Mouse (Mus musculus) liver, embryonic 14.5 days (tissue): ENCODE measurements at regions not wholly inside any gene's neighbourhood (a gene's known extent, or its start where the extent isn't known, plus 50 kb on each side); places are given as distances from the start of the nearest gene placed in this dataset.
"Not testable (repeated sequence)": the region's sequence is repeated elsewhere in the genome, so short reads cannot be mapped to it uniquely, and the experiment has no call there.

Experiments
- ATAC-seq: fragments of 200-750 bp; cut with Nextera tagmentation; 2 replicates; pipeline ENCODE4 v1.8.0; 2017; ENCODE audit warnings: moderate number of reproducible peaks, mild to moderate bottlenecking, moderate library complexity; ENCODE audit not compliant: insufficient read depth
- DNase-seq, 3 experiments: peaks; one replicate each; pipeline ENCODE4 v3.0.0-alpha.2; 2012 to 2013; ENCODE audit warnings: low read depth in 3 of 3, low spot score in 3 of 3
- H3K27ac ChIP-seq: fragments of 300-500 bp; sonication (generic); 2 replicates; pipeline ENCODE4 v1.5.1; 2014; ENCODE audit warnings: moderate library complexity, mild to moderate bottlenecking, control low read depth, inconsistent platforms
- H3K27me3 ChIP-seq: fragments of 300-500 bp; sonication (generic); 2 replicates; pipeline ENCODE4 v1.6.1; 2014; ENCODE audit warnings: mild to moderate bottlenecking, low read length, moderate library complexity; ENCODE audit not compliant: control insufficient read depth, insufficient read depth
- H3K36me3 ChIP-seq: fragments of 300-500 bp; sonication (generic); replicated peaks from 2 replicates; pipeline ENCODE4 v1.6.1; 2014; ENCODE audit warnings: low read depth; ENCODE audit not compliant: control insufficient read depth, insufficient read depth
- H3K4me1 ChIP-seq, 2 experiments: fragments of 200-500 bp in 1 of 2; fragments of 300-500 bp in 1 of 2; sonication (generic) in 1 of 2; replicated peaks; 2 replicates each; pipeline ENCODE4 v1.6.1; 2012 to 2014; ENCODE audit warnings: antibody characterized with exemption in 1 of 2, inconsistent platforms in 1 of 2, low read length in 1 of 2; ENCODE audit not compliant: control insufficient read depth in 2 of 2, insufficient read depth in 2 of 2
- H3K4me2 ChIP-seq: fragments of 300-500 bp; sonication (generic); 2 replicates; pipeline ENCODE4 v1.6.1; 2014; ENCODE audit warnings: low read depth, mild to moderate bottlenecking, control low read depth, moderate library complexity
- H3K4me3 ChIP-seq, 2 experiments: fragments of 200-500 bp in 1 of 2; fragments of 300-500 bp in 1 of 2; sonication (generic) in 1 of 2; 2 replicates each; pipeline ENCODE4 v1.5.1; 2012 to 2014; ENCODE audit warnings: low read depth in 2 of 2, low read length in 2 of 2, mild to moderate bottlenecking in 2 of 2, control low read depth in 1 of 2, inconsistent platforms in 1 of 2, moderate library complexity in 1 of 2; ENCODE audit not compliant: insufficient read depth in 1 of 2
- H3K9ac ChIP-seq: fragments of 300-500 bp; sonication (generic); replicated peaks from 2 replicates; pipeline ENCODE4 v1.6.1; 2014; ENCODE audit warnings: mild to moderate bottlenecking, control low read depth, moderate library complexity
- H3K9me3 ChIP-seq: fragments of 300-500 bp; sonication (generic); 2 replicates; pipeline ENCODE4 v1.6.1; 2016; ENCODE audit warnings: low read length, mixed read lengths; ENCODE audit not compliant: control insufficient read depth
- CTCF ChIP-seq: IDR thresholded peaks from 2 replicates; pipeline ENCODE4 v1.5.1; 2016; ENCODE audit warnings: antibody characterized with exemption, low read depth, control low read depth
- EP300 ChIP-seq: IDR thresholded peaks from 2 replicates; pipeline ENCODE4 v1.6.1; 2016; ENCODE audit warnings: antibody characterized with exemption, low read depth
- WGBS: fragments of 180-500 bp; shearing (Covaris S2); extraction: QIAGEN DNeasy Blood & Tissue Kit; methylation state at CpG from one replicate; pipeline ENCODE4 v1.1.7; 2014; ENCODE audit not compliant: insufficient replicate concordance; 5-methylcytosine and 5-hydroxymethylcytosine counted together

DNA sequence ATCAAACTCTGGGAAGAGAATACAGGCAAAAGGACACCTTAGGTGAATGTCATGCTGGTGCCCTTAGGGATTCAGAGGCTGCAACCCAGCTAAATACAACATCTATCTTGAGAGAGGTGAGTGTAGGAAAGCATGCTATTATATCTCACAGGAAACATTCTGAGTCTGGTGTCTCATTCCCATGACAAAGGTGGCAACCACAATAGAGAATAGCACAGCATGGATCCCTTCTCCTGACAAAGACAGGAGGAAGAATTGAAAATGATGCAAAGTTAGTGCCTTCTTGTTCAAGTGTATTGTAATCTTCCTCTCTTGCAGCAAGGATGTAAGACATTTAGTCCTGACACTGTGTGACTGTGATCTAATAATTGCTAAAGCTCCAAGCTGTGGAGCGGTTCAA is 532.8 kb downstream of the Tfec start:
- DNase-seq, result no peak

DNA sequence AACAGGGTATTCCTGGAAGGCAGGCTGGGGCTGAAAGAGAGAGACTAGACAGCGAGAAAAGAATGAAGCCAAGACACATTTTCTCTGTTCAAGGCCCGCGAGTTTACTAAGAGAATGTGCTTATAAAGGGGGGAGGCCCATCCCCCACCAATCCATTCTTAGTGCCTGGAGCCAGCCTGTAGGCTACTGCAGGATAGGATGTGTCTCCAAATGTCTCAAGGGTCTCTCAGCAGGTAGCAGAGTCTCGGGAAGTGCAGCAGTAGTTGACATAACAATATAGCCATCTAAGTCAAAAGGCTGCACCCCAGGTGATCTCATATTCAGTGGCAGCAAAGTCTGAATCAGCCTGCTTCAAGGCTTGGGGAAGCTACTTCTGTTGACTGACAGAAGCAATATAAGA is 536.2 kb downstream of the Tfec start:
- TF ChIP-seq EP300 (no peak), CTCF (no peak)
- H3K9ac ChIP-seq, result no peak overlapping the region

More for the DNA sequence above, 532.8 kb downstream of the Tfec start:
- H3K4me3 ChIP-seq, result no peak overlapping the region
- no peaks in the 10 kb centered on the region for H3K27me3 ChIP-seq
- no peak overlapping the region for H3K9ac ChIP-seq
- H3K4me2 ChIP-seq, result no peak overlapping the region
- ATAC-seq, result no peak
- no peak for TF ChIP-seq CTCF
- TF ChIP-seq EP300, result no peak
- no peaks in the 10 kb centered on the region for H3K9me3 ChIP-seq
- 63% methylated on average over 1 of the region's 1 CpGs for WGBS
- no peaks in the 10 kb centered on the region for H3K4me1 ChIP-seq
- no peaks in the 10 kb centered on the region for H3K36me3 ChIP-seq
- no peak overlapping the region for H3K27ac ChIP-seq

DNA sequence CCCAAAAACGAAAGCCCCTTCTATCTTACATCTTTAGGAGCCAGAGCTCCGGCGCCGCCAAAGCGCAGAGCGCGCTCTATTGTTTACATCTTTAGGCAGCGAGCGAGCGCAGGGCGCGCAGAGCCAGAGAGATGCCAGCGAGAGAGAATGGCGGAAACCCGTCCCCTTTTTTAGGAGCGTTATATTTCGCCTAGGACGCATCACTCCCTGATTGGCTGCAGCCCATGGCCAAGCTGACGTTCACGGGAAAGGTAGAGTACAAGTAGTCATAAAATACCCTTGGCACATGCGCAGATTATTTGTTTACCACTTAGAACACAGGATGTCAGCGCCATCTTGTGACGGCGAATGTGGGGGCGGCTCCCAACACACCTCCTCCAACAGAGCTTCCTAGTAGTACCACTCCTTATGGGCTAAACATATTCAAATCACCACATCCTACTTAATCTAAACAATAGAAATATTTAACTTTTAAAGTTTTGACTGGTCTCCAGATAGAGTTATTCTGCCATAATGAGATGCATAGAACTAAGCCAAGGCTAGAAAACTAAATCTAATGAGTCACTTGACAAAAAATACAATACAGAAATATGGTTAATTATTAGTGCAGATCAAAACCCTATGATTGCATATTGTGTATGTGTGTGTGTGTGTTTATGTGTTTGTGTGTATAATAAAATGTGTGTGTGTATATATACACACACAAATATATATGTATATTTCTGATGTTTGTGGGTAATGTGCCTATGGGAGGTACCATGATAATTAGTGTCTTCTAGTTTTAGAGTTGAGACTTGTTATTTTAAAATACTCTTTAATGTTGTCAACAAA is 538.1 kb downstream of the Tfec start:
- DNase-seq, H3K27me3 ChIP-seq, H3K4me2 ChIP-seq, H3K9me3 ChIP-seq, H3K36me3 ChIP-seq, H3K9ac ChIP-seq, H3K4me3 ChIP-seq, H3K27ac ChIP-seq, H3K4me1 ChIP-seq: not testable (repeated sequence)
- ATAC-seq, result peak; percentile 45; the same call in 1 of the 2 replicates
- WGBS, result 14% methylated on average over 10 of the region's 25 CpGs

More for the DNA sequence above, 536.2 kb downstream of the Tfec start:
- ATAC-seq, result no peak
- no peak overlapping the region for H3K27ac ChIP-seq
- H3K36me3 ChIP-seq, result no peaks in the 10 kb centered on the region
- 58% methylated on average over 4 of the region's 4 CpGs for WGBS
- H3K9me3 ChIP-seq, result no peaks in the 10 kb centered on the region
- no peaks in the 10 kb centered on the region for H3K27me3 ChIP-seq
- H3K4me3 ChIP-seq, result no peak overlapping the region
- DNase-seq, result no peak
- no peak overlapping the region for H3K4me2 ChIP-seq
- no peaks in the 10 kb centered on the region for H3K4me1 ChIP-seq

DNA sequence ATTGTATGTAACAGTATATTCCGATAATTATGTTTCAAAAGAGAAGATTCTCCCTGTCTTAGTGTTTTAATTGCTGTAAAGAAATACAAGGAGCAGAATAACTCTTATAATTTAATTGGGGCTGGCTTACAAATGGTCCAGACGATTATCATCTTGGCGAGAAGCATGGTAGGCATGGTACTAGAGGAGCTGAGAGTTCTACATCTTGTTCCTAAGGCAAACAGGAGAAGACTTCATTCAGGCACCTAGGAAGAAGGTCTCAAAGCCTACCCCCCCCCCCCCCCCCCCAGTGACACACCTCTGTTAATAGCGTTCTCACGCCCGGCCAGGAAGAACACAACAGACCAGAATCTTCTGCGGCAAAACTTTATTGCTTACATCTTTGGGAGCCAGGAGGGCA is 538.8 kb downstream of the Tfec start:
- Histone ChIP-seq H3K36me3 (no peaks in the 10 kb centered on the region), H3K27ac (no peak overlapping the region), H3K4me1 (no peaks in the 10 kb centered on the region), H3K9ac (no peak overlapping the region), H3K27me3 (no peaks in the 10 kb centered on the region), H3K4me3 (no peak overlapping the region), H3K4me2 (no peak overlapping the region; the same call in 1 of the 2 replicates), H3K9me3 (no peaks in the 10 kb centered on the region)
- ATAC-seq (no peak), DNase-seq (no peak)
- 37% methylated on average over 7 of the region's 7 CpGs for WGBS
- TF ChIP-seq EP300 (no peak), CTCF (no peak)

DNA sequence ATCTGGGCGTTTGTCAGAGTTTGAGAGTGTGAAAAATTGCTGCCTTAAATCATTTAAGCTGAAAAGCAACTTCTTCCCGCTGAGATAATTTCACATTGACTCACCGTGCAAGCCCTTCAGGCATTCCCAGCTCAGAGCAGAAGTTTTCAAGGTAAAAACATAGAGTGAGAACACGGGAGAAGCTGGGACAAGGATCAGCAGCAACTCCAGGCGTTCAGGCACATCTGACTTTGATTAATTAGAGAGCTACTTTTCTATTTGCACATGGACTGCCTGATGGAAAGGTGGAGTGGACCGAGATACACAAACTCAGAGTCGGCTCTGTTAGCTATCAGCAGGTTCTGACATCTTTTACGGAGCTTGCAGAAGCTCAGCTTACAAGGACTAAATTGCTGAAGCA is 564.6 kb downstream of the Tfec start:
- no peak for TF ChIP-seq EP300
- TF ChIP-seq CTCF, result no peak
- no peaks in the 10 kb centered on the region for H3K27me3 ChIP-seq
- ATAC-seq (no peak), DNase-seq (no peak)
- no peak overlapping the region for H3K27ac ChIP-seq
- H3K9me3 ChIP-seq, result no peaks in the 10 kb centered on the region
- no peak overlapping the region for H3K4me2 ChIP-seq
- no peaks in the 10 kb centered on the region for H3K36me3 ChIP-seq
- no peak overlapping the region for H3K9ac ChIP-seq
- no peaks in the 10 kb centered on the region for H3K4me1 ChIP-seq
- H3K4me3 ChIP-seq, result no peak overlapping the region
- WGBS, result 42% methylated on average over 8 of the region's 8 CpGs
